Mouse (Mus musculus) erythroblast, embryonic 14.5 days (primary cell): ENCODE results near the gene Hivep3.

Experiments
- GATA1 ChIP-seq: IDR thresholded peaks from 2 replicates; pipeline ENCODE4 v1.6.1; 2012; ENCODE audit warnings: low read length, inconsistent platforms, mixed read lengths
- TAL1 ChIP-seq: IDR thresholded peaks from 3 replicates; pipeline ENCODE4 v1.6.1; 2012; ENCODE audit warnings: low read length, inconsistent platforms, mixed read lengths

DNA sequence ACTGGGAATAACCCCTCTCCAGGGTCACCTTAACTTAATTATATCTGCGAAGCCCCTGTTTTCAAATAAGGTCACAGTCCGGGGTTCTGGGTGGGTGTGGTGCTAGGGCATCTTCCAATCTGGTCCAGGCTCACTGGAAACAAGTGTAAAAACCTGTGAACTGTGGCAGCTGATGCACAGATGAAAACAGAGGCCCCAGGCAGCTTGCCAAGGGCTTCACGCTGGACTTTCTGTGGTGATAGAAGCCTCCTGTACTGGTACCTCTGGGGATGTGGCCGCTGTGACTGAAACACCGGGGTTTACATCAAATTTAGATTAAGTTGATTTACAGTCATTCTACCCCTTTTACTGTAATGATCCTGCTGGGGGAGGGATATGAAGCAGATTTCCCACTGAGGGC lies 146.1 kb downstream of the Hivep3 start:
- TF ChIP-seq TAL1 (no peak), GATA1 (no peak)
